Mouse (Mus musculus) layer of hippocampus, postnatal 10 days (tissue): ENCODE measurements around the gene Olfr350. TPM values are rescaled to one million over a fixed set of nuclear protein-coding genes. Genes with fewer than 3 reads are reported as not detected.

Experiments used
- DNase-seq, 2 experiments: peaks; one replicate each; pipeline ENCODE4 v3.0.0; 2021; ENCODE audit warnings: low spot score in 2 of 2
- long read RNA-seq: library from polyadenylated mRNA; stranded (forward); transcript quantifications from one replicate; pipeline ENCODE4 v2.0.0, GENCODE M21; 2023
- total RNA-seq, 2 experiments: library from RNA; stranded (reverse); gene quantifications; 2 replicates each; pipeline ENCODE4 v1.2.3; 2021

Olfr350 gene
- not detected for total RNA-seq
- long read RNA-seq, result 0 reads

GRCm38 (mm10) chr2:36846010-36846409 lies at the start of gene Olfr350:
Olfr350 (plus strand) TSS chr2:36846310.
- DNase-seq, result no peak

GRCm38 (mm10) chr2:36816932-36817331 lies 29.2 kb upstream of the Olfr350 start, which contains the start of gene Olfr3:
Olfr3 (minus strand) TSS chr2:36817032.
- no peak for DNase-seq

GRCm38 (mm10) chr2:36862560-36862959 lies 16.4 kb downstream of the Olfr350 start, which contains the start of gene Olfr351:
Olfr351 (minus strand) TSS chr2:36862660.
- no peak for DNase-seq

GRCm38 (mm10) chr2:36868160-36868559 lies 22.1 kb downstream of the Olfr350 start, which contains the start of gene Olfr352:
Olfr352 (plus strand) TSS chr2:36868460.
- DNase-seq, result no peak

GRCm38 (mm10) chr2:36892836-36893235 lies 46.7 kb downstream of the Olfr350 start, which contains the start of gene Olfr353:
Olfr353 (minus strand) TSS chr2:36892936.
- DNase-seq, result no peak

GRCm38 (mm10) chr2:36897114-36897513 lies 51.0 kb downstream of the Olfr350 start:
- DNase-seq, result no peak

Other genes starting within 250 kb of the Olfr350 start
- not detected for gene Olfr345, start 206.3 kb upstream of the Olfr350 start, total RNA-seq
- gene Olfr346, start 160.5 kb upstream of the Olfr350 start, total RNA-seq, result not detected
- not detected for gene Olfr347, start 114.4 kb upstream of the Olfr350 start, total RNA-seq
- not detected for gene Olfr348, start 62.0 kb upstream of the Olfr350 start, total RNA-seq
- gene Olfr50, start 55.8 kb upstream of the Olfr350 start, total RNA-seq, result not detected
- not detected for gene Olfr3, start 29.3 kb upstream of the Olfr350 start, total RNA-seq
- gene Olfr351, start 16.4 kb downstream of the Olfr350 start, total RNA-seq, result not detected
- gene Olfr352, start 22.1 kb downstream of the Olfr350 start, total RNA-seq, result not detected
- gene Olfr353, start 46.6 kb downstream of the Olfr350 start, total RNA-seq, result not detected
- gene Olfr354, start 59.4 kb downstream of the Olfr350 start, total RNA-seq, result not detected
- not detected for gene Olfr355, start 82.6 kb downstream of the Olfr350 start, total RNA-seq
- not detected for gene Olfr356, start 90.8 kb downstream of the Olfr350 start, total RNA-seq
- gene Olfr357, start 147.5 kb downstream of the Olfr350 start, total RNA-seq, result not detected
- gene Olfr358, start 163.0 kb downstream of the Olfr350 start, total RNA-seq, result not detected
- not detected for gene Olfr360, start 219.4 kb downstream of the Olfr350 start, total RNA-seq
- gene Olfr361, start 243.0 kb downstream of the Olfr350 start, total RNA-seq, result not detected